Mouse (Mus musculus) thymus, adult 18-20 months (tissue): ENCODE results near the gene Gm43517.

Source experiments
- DNase-seq, 2 experiments: peaks; one replicate each; pipeline ENCODE4 v3.0.0; 2022; ENCODE audit warnings: mixed read lengths in 2 of 2

Gene Gm43517

DNA sequence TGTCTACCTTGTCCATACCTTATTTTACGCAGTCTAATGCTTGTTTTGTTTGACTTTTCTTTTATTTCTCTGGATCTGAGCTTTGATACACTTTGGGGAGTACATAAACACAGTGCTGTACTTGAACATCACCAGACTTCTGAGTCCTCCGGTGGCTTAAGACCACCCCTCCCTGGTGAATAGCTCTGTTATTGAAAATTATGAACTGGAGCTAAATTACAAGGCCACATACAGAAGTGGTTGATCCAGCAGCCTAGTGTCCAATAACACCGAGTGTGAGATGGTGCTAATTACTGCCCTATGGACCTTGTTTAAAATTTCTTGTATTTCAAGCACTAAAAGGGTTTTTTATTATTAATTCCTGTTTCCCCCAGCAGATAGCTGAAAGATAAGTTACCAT is 33.0 kb downstream of the Gm43517 start:
- no peak for DNase-seq
